16 mouse cellular contexts compared by ENCODE assay signal in genomic region chr11:53496946-53497345, GRCm38 (mm10). TPM values are rescaled to one million over a fixed set of nuclear protein-coding genes. Genes with fewer than 3 reads are reported as not detected.
A peak's percentile ranks its signal among the peaks of the same experiment; 100 is the strongest.
DNase-seq lines count a peak whose midpoint lies in the region; ATAC-seq lines count a peak whose summit lies in the region.
"Had no signal": no experiment of that assay in that cellular context is flagged by ENCODE, and none has a peak within 500 bp of the region (broad histone marks: within the 10 kb centered on the region; RNA-seq: fewer than 3 reads in every experiment).

No protein-coding gene starts in this region.

- H3K27ac ChIP-seq in forebrain, embryonic 16.5 days (ENCODE audit: low read length), result no peak overlapping the region
- no peak overlapping the region for H3K27ac ChIP-seq in forebrain, embryonic 11.5 days (ENCODE audit: low read depth, low read length)
- H3K27ac ChIP-seq: hindbrain, embryonic 14.5 days; limb, embryonic 15.5 days had no signal

- no peaks in the 10 kb centered on the region for H3K9me3 ChIP-seq in forebrain, embryonic 16.5 days (ENCODE audit: control insufficient read depth, low read length)
- H3K9me3 ChIP-seq in forebrain, embryonic 11.5 days (ENCODE audit: control insufficient read depth, low read length), result no peaks in the 10 kb centered on the region
- H3K9me3 ChIP-seq: limb, embryonic 15.5 days had no signal

- no peak overlapping the region for H3K4me2 ChIP-seq in forebrain, embryonic 16.5 days (ENCODE audit: low read length)
- no peak overlapping the region for H3K4me2 ChIP-seq in forebrain, embryonic 11.5 days (ENCODE audit: low read depth, low read length, severe bottlenecking)
- H3K4me2 ChIP-seq: hindbrain, embryonic 14.5 days; limb, embryonic 15.5 days had no signal

- H3K36me3 ChIP-seq in forebrain, embryonic 16.5 days (ENCODE audit: control insufficient read depth, insufficient read depth), result no peaks in the 10 kb centered on the region
- no peaks in the 10 kb centered on the region for H3K36me3 ChIP-seq in forebrain, embryonic 11.5 days (ENCODE audit: control insufficient read depth, insufficient read depth, low read length)
- H3K36me3 ChIP-seq: limb, embryonic 15.5 days had no signal

- DNase-seq in forebrain, embryonic 11.5 days (ENCODE audit: low spot score), result no peak
- peak; percentile 61 to 78 for DNase-seq in left cerebral cortex, postnatal 14 days (ENCODE audit: low spot score in 2 of 2)
- DNase-seq in left cerebral cortex, postnatal 10 days (ENCODE audit: extremely low spot score in 1 of 2, low spot score in 2 of 2), result no peak
- peak; percentile 87 for DNase-seq in telencephalon, adult 2 months (ENCODE audit: low read depth, low spot score)
- DNase-seq in urinary bladder, postnatal 4 days (ENCODE audit: low spot score in 2 of 2), result no peak
- no peak for DNase-seq in kidney, adult 11 months
- DNase-seq: lung, postnatal 14 days; retina, postnatal 1 day had no signal

- peaks cover 14% of the 10 kb centered on the region; the same call in 1 of the 2 replicates for H3K4me1 ChIP-seq in forebrain, embryonic 16.5 days (replicated peaks; ENCODE audit: control insufficient read depth, insufficient read depth, low read length)
- H3K4me1 ChIP-seq in forebrain, embryonic 11.5 days (replicated peaks; ENCODE audit: control insufficient read depth, insufficient read depth, low read length), result peaks cover 14% of the 10 kb centered on the region; the same call in 1 of the 2 replicates

- ATAC-seq in forebrain, embryonic 16.5 days, result peak; percentile 36; the same call in 1 of the 2 replicates
- ATAC-seq in forebrain, embryonic 11.5 days (replicated peaks; ENCODE audit: low FRiP score), result no peak
- peak; percentile 72 for ATAC-seq in common myeloid progenitor, adult 5-6 weeks (replicated peaks; ENCODE audit: low read depth, poor library complexity, severe bottlenecking)

- H3K9ac ChIP-seq in forebrain, embryonic 16.5 days (replicated peaks; ENCODE audit: low read depth, low read length), result no peak overlapping the region
- no peak overlapping the region for H3K9ac ChIP-seq in forebrain, embryonic 11.5 days (ENCODE audit: low read length)
- H3K9ac ChIP-seq: hindbrain, embryonic 14.5 days; limb, embryonic 15.5 days had no signal

- no peak overlapping the region for H3K4me3 ChIP-seq in forebrain, embryonic 16.5 days (replicated peaks; ENCODE audit: low read length)
- no peak overlapping the region for H3K4me3 ChIP-seq in forebrain, embryonic 11.5 days (ENCODE audit: low read depth, low read length)
- H3K4me3 ChIP-seq: limb, embryonic 15.5 days had no signal

- no peaks in the 10 kb centered on the region for H3K27me3 ChIP-seq in forebrain, embryonic 16.5 days (replicated peaks; ENCODE audit: control insufficient read depth, insufficient read depth, low read length)
- H3K27me3 ChIP-seq in forebrain, embryonic 11.5 days (ENCODE audit: control insufficient read depth, insufficient read depth, low read length), result no peaks in the 10 kb centered on the region
- H3K27me3 ChIP-seq: limb, embryonic 15.5 days had no signal

- intact Hi-C loops in left cerebral cortex, postnatal 14 days (cut with DNase I), result no loop called here
- intact Hi-C loops in left cerebral cortex, postnatal 10 days (cut with DNase I), result no loop called here

- 56% methylated on average over 6 of the region's 6 CpGs for WGBS in forebrain, embryonic 16.5 days
- WGBS in forebrain, embryonic 11.5 days, result 84% methylated on average over 6 of the region's 6 CpGs

RNA-seq across cellular contexts. Expression of gene Sowaha, which starts 16.9 kb away (rescaled TPM):
- polyA plus RNA-seq in forebrain, embryonic 16.5 days (2015; fragmentation: Nextera tagmentation; extraction: Ambion mirVana), result 1.9 and 2.2 TPM in 2 replicates
- polyA plus RNA-seq in forebrain, embryonic 11.5 days (2014; fragmentation: Nextera tagmentation; extraction: Ambion mirVana), result 0.76 and 0.77 TPM in 2 replicates
- total RNA-seq in left cerebral cortex, postnatal 14 days (2021), result 10 to 100 TPM; 71.5 to 74.7 TPM
- total RNA-seq in left cerebral cortex, postnatal 10 days (2021), result 10 to 100 TPM; 43.8 to 50.1 TPM
- 1.0 and 1.5 TPM in 2 replicates for total RNA-seq in common myeloid progenitor, adult 5-6 weeks (2017)

RNA-seq across cellular contexts. Expression of gene Gm9945, which starts 17.0 kb away (rescaled TPM):
- polyA plus RNA-seq in forebrain, embryonic 16.5 days (2015; fragmentation: Nextera tagmentation; extraction: Ambion mirVana), result not detected in 2 replicates
- polyA plus RNA-seq in forebrain, embryonic 11.5 days (2014; fragmentation: Nextera tagmentation; extraction: Ambion mirVana), result not detected in 2 replicates
- total RNA-seq in left cerebral cortex, postnatal 14 days (2021), result 1 to 10 TPM; 2.2 to 3.6 TPM
- total RNA-seq in left cerebral cortex, postnatal 10 days (2021), result 1 to 10 TPM; 1.1 to 2.1 TPM
- not detected in 2 replicates for total RNA-seq in common myeloid progenitor, adult 5-6 weeks (2017)
- polyA plus RNA-seq: embryonic facial prominence, embryonic 14.5 days; gonadal fat pad, adult 2 months; kidney, embryonic 16.5 days; limb, embryonic 15.5 days; stomach, embryonic 14.5 days had no signal

RNA-seq across cellular contexts. Expression of gene Sept8, which starts 22.1 kb away (rescaled TPM):
- polyA plus RNA-seq in forebrain, embryonic 16.5 days (2015; fragmentation: Nextera tagmentation; extraction: Ambion mirVana), result 23.3 and 25.6 TPM in 2 replicates
- 22.5 and 24.4 TPM in 2 replicates for polyA plus RNA-seq in forebrain, embryonic 11.5 days (2014; fragmentation: Nextera tagmentation; extraction: Ambion mirVana)
- total RNA-seq in left cerebral cortex, postnatal 14 days (2021), result 100 to 1,000 TPM; 253 to 267 TPM
- 100 to 1,000 TPM; 111 to 124 TPM for total RNA-seq in left cerebral cortex, postnatal 10 days (2021)
- total RNA-seq in common myeloid progenitor, adult 5-6 weeks (2017), result 64.2 and 75.0 TPM in 2 replicates

RNA-seq across cellular contexts. Expression of gene Gm9837, which starts 26.7 kb away (rescaled TPM):
- polyA plus RNA-seq in forebrain, embryonic 16.5 days (2015; fragmentation: Nextera tagmentation; extraction: Ambion mirVana), result not detected in 2 replicates
- polyA plus RNA-seq in forebrain, embryonic 11.5 days (2014; fragmentation: Nextera tagmentation; extraction: Ambion mirVana), result not detected in 2 replicates
- total RNA-seq in left cerebral cortex, postnatal 14 days (2021), result under 1 TPM in 1 of 2 experiments, not detected in 1; 0.51 TPM
- total RNA-seq in left cerebral cortex, postnatal 10 days (2021), result not detected
- total RNA-seq in common myeloid progenitor, adult 5-6 weeks (2017), result not detected in 2 replicates
- polyA plus RNA-seq: embryonic facial prominence, embryonic 14.5 days; gonadal fat pad, adult 2 months; hindbrain, embryonic 14.5 days; kidney, embryonic 16.5 days; limb, embryonic 15.5 days; stomach, embryonic 14.5 days had no signal

RNA-seq across cellular contexts. Expression of gene Shroom1, which starts 39.9 kb away (rescaled TPM):
- polyA plus RNA-seq in forebrain, embryonic 16.5 days (2015; fragmentation: Nextera tagmentation; extraction: Ambion mirVana), result 2.2 and 2.7 TPM in 2 replicates
- polyA plus RNA-seq in forebrain, embryonic 11.5 days (2014; fragmentation: Nextera tagmentation; extraction: Ambion mirVana), result 1.1 and 1.8 TPM in 2 replicates
- 1 to 10 TPM; 3.8 to 4.6 TPM for total RNA-seq in left cerebral cortex, postnatal 14 days (2021)
- total RNA-seq in left cerebral cortex, postnatal 10 days (2021), result 1 to 10 TPM; 3.4 to 4.5 TPM
- total RNA-seq in common myeloid progenitor, adult 5-6 weeks (2017), result not detected in 2 replicates

Comparison
In these comparisons a context has a peak if more than half of its experiments do, and no peak if none do; other contexts are left out.
1. DNase-seq: peak in left cerebral cortex, postnatal 14 days (2 of 2) and telencephalon, adult 2 months (single experiment); none in forebrain, embryonic 11.5 days (single experiment), left cerebral cortex, postnatal 10 days (0 of 2), urinary bladder, postnatal 4 days (0 of 2) and kidney, adult 11 months (single experiment).
2. RNA of gene Sowaha, which starts 16.9 kb away (total RNA-seq): 71.5 to 74.7 TPM in left cerebral cortex, postnatal 14 days and 43.8 to 50.1 TPM in left cerebral cortex, postnatal 10 days; 1.0 to 1.5 TPM in common myeloid progenitor, adult 5-6 weeks; every median in the first group is over 10 times any median in the second.